Mouse (Mus musculus): ENCODE data around the gene Mpg.

The Mpg gene

DNA sequence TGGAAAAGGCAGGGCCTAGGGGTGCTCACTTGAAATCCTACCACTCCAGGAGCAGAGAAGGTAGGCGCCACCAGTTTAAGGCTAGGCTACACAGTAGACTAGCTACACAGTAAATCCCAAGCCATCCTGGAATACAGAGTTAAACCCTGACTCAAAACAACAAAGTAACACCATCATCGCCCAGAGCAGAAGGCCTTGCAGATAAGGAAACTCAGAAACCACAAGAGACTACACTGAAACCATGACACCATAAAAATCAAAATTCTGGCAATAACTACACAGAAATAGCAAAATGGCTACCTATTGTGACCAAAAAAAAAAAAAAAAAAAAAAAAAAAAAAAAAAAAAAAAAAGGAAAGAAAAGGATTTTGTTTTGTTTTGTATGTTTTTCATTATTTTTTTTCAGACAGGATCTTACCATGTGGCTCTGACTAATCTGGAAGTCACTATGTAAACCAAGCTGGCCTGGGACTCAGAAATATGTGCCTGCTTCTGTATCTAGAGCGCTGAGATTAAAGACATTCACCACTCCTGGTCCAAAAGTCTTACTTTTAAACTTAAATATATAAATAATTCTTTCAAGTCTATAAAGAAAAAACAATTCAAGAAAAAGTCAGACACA is 38.9 kb downstream of the Mpg start:
- no peak for DNase-seq

DNA sequence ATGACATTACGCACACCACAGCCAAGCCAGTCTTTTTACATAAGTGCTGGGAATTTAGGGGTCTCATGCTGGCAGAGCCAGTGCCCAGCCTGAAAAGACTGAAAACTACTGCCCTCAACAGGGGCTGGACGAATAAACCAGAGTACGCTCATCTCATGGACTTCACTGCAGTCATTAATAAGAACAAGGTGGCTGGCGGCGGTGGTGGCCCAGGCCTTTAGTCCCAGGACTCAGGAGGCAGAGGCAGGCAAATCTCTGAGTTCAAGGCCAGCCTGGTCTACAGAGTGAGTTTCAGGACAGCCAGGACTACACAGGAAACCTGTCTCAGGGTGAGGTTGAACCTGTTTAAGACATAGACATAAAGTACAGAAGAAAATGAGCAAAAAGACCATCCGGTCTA is 39.9 kb downstream of the Mpg start:
- no peak for DNase-seq

DNA sequence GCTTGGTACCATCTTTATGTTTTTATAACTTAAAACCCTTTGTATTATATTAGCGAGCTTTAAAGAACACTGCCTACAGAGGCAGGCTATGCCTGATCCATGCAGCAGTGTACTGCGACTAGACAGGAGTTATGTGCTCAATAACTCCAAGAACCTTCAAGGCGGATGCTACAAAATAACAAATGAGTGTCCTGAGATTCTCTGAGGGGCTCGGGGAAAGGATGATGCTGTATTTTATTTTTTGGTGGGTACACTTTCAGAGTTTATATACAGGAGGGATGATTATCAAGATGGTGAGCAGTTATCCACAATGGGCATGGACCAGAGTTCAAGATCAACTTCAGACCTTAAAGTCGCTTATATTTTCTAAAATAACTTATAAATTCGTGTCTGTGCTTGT is 40.5 kb downstream of the Mpg start:
- no peak for DNase-seq

DNA sequence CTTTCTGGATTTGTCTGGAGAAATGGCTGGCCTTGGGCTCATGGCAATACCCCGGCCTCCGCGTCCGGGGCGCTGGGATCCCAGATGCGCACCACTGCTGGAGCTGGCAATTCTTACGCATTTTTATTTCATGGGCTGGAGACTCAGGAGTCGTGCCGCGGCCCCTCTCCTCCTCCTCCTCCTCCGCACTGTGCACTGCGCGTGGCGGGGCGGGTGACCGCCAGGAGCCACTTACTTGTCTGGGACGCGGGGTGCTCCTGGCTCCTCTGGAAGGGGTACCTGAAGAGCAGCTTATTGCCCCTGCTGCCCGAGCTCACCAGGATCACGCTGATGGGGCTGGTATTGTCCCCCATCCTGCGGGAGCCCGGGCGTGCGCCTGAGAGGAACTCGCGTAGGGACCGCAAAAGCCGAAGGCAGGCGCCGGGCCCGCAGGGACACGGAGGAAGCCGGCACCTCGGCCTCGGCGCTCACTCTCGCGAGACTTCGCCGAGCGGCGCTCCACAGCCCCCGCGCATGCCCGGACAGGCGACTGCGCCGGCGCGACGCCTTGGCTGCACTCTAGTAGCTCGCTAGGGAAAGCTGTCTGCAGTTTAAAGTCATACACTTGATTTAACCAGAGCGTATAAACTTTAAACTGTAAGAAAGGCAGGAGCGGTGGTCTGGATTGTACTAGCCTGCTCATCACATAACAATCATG is 41.0 kb downstream of the Mpg start, which contains the start of gene Nprl3:
Gene Nprl3, minus strand, starts transcription at position 520 of the 697 bp plus-strand sequence.
- peak; percentile 100 for DNase-seq

DNA sequence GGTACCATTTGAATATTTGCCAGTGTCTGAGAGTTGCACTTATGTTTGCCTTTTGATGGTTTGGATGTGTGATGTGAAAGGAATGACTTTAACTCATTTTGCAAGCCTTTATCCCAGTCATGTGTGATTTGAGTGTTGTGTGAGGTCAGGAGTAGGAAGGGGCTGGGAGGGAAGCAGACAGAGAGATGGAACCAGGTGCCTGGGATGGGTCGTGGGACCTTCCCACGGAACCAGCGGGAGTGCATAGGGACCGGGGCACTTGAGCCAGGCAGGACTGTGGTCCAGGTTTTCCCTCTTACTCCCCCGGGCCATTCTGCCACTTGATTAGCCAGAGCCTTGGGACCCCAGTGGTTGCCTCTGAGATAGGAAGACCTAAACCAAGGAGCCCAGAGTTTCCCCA is 41.7 kb downstream of the Mpg start:
- DNase-seq: peak; percentile 92

DNA sequence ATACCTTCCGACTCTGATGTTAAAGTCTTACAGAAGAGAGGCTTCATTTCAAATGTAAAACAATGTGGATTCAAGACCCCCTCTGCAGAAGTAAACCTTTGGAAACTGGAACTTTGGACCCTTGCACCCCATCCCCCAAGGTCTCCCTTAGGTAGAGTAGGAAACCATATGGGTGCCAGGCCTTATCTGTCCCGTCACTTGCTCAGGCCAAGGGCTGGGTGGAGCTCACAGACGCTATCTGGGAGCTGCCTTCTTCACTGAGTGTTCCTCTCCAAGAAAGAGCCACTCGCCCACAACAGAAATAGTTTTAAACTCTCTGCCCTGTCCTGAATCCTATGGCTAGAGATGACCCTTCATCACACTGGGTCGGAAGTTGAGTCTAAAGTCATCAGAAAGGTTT is 42.6 kb downstream of the Mpg start:
- peak; percentile 75 for DNase-seq

DNA sequence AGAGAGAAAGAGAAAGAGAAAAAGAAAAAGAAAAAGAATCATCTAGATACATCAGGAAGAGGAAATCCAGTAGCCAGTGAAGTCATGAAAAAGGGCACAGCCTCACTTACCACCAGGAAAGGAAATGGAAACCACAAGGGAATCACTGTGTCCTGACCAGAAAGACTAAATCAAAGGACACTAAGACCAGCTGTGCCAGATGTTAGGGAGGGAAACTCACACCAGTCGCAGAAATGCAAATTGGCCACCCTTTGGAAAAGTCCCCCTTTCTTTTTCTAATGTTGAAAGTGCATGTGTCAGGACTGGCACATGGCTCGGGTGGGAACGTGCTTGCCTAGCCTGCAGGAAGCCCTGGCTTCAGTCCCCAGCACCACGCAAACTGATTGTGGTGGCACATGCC is 44.9 kb downstream of the Mpg start:
- DNase-seq: peak; percentile 72

DNA sequence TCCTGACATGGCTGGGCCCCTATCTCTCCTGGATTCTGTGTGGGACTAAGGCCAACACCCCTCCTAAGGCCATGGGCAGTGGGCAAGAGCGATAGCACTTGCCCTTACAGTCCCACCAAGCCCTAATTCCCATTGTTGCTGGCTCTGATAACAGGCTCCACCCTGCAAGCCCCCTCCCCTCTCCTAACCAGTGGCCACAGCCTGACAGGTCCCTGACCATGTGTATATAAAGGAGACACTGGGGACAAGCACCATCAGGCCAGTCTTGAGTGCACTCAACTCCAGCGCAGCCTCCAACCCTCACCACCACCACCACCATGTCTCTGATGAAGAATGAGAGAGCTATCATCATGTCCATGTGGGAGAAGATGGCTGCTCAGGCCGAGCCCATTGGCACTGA is 50.0 kb downstream of the Mpg start, which contains the start of gene Hba-x:
Gene Hba-x, plus strand, starts transcription at position 54 of the 400 bp plus-strand sequence.
- peak; percentile 80 for DNase-seq

DNA sequence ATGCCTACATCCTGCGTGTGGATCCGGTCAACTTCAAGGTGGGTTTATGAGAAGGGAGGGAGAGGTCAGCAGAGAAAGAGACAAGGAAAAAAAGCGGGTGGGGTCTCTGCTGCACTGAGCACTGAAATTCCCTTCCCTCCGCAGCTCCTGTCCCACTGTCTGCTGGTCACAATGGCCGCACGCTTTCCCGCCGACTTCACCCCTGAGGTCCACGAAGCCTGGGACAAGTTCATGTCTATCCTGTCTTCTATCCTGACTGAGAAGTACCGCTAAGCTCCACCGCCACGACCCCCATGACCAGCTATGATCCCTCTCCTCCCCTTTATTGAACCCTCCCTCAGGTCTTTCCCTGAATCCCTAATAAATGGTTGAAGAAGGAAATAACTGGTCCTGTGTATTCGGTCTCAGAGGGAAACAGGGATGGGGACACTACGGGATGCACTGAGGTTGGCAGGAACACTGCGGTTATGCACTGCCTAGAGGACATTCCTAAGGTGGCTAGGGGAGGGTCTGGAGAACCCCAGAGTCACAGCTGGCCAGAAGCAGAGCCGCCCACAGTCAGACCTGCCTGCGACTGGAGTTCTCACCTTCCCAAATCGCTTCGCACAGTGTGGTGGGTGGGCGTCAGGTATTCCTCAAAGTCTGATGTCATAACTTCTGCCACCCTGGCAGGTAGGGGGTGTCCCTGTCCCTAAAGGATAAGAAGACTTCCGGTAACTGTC is 51.6 kb downstream of the Mpg start:
- DNase-seq: peak; percentile 68

DNA sequence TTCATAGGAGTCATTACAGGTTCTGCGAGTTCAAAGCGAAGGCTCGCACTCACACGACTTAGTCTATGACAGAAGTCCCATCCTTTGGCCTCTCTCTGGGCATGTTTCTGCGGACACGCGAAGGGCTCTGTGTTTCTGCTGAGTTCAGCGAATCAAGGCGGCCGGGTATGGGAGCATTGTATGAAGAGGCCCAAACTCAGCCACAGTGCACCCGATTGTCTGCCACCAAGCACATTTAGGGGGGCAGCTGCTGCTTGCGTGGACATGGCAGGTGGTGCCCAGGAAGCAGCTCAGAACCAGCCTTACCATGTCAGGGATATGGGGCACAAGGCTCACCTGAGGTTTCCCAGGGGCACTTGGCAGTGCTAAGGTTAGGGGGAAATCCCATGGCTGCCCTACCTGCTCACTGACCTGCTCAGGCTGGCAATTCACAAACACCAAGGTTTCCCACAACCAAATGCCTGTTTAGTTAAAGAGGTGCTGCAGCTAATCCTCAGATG is 52.2 kb downstream of the Mpg start:
- peak; percentile 79 for DNase-seq

DNA sequence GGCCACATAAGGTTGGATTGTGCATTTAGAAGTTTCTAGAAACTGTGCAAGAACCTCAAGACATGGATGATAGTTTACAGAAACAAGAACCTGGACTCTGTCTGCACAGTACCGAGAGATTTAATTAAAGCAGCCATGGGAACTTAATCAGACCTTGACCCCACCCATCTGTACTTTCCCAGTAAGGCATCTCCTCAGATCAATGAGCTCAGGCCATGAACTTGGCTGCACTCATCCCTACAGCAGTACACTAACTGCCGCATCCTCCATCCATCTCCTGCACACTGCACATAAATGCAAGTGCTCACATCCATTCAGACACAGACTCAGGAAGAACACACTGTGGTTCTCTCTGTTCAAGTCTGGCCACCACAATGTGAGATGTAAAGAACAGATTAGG is 54.3 kb downstream of the Mpg start:
- peak; percentile 71 for DNase-seq

DNA sequence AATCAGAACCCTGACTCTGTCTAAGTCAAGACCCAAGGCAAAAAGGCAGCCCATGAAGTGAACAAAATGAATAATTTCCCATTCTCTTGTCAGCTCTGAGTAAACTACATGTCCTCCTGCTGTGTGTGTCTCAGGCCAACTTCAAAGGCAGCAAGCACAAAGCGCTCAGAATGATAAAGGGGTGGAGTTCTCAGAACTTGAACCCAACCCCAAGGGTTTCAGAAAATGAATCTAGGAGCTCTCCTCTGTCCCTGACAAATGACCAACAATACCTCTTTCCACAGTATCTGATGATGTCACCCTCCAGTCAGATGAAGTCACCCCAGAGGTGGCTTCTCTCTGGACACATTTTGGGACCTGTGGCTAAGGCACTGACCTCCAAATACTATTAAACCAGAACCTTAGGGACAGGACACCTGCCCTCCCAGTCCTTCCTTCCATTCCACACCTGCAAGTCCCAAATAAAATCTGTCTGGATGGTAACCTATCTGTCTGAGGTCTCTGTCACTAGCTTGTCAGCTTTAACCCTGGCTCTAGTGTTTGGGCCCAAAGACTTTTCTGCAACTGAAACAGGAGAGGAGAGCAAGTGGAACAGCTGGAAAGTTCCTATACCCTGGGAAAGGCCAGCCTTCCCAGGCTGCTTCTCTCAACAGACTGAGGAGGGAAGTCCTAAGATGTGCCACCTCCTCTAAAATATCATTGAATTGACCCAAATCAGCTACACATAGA is 55.3 kb downstream of the Mpg start:
- peak; percentile 31 for DNase-seq
